ENCODE assay signal across 11 mouse cellular contexts in the genomic region with DNA sequence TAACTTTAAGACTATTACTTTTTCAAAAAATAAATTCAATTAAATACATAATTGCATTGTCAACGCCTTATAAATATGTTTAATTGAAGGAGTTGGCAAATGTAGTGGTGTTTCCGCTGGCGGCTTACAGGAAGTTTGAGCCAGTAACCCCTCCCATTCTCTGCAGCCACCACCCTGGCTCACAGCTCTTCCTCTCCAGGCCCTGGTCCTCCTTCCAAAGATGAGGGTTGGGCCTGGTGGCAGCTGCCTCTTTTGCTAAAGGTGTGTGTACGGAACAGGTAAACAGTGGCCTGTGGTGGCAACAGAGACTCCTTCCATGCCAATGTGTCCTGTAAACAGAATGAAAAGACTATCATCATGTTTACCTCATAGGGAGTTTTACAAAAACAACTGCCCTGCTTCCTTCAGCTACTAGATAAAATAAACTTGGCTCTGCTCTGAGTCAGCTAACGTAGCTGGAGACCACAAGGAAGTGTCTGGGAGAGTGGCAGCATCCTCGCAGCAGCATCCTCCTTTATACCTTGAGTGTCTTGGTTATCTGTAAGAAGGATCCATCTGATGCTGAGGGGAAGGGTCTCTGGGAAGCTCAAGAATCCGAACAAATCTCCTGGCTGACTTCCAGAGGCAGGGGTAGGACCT. TPM values are rescaled to one million over a fixed set of nuclear protein-coding genes. Genes with fewer than 3 reads are reported as not detected.
DNase-seq lines count a peak whose midpoint lies in the region; ATAC-seq and TF ChIP-seq lines count a peak whose summit lies in the region.
"Had no signal": no experiment of that assay in that cellular context is flagged by ENCODE, and none has a peak within 500 bp of the region (broad histone marks: within the 10 kb centered on the region; RNA-seq: fewer than 3 reads in every experiment).

No protein-coding gene starts in this region.

- peak; percentile 15 for DNase-seq in kidney, adult 11 months
- DNase-seq in kidney, postnatal 4 days, result no peak
- DNase-seq in lung, postnatal 14 days, result peak; percentile 55
- no peak for DNase-seq in stomach, postnatal 0 days (ENCODE audit: low spot score)
- no peak for DNase-seq in left cerebral cortex, adult 18-20 months (ENCODE audit: low spot score in 2 of 2)
- DNase-seq in yolk sac, embryonic 10.5 days (ENCODE audit: low spot score), result no peak
- DNase-seq: liver had no signal

- H3K9ac ChIP-seq in stomach, postnatal 0 days (ENCODE audit: low read length), result no peak overlapping the region
- H3K9ac ChIP-seq: hindbrain, embryonic 14.5 days; midbrain, embryonic 15.5 days had no signal

- H3K9me3 ChIP-seq in stomach, postnatal 0 days (ENCODE audit: control insufficient read depth, low read length), result no peaks in the 10 kb centered on the region
- H3K9me3 ChIP-seq: midbrain, embryonic 15.5 days had no signal

- H3K36me3 ChIP-seq in stomach, postnatal 0 days (ENCODE audit: control insufficient read depth, insufficient read depth, low read length), result no peaks in the 10 kb centered on the region
- H3K36me3 ChIP-seq: midbrain, embryonic 15.5 days had no signal

- peak; percentile 86 for ATAC-seq in activated CD4-positive, CD25-positive, alpha-beta regulatory T cell, adult 4 months
- ATAC-seq in stomach, postnatal 0 days (ENCODE audit: low FRiP score, low TSS enrichment), result peak; percentile 67
- ATAC-seq in erythroid progenitor cell, adult 5-6 weeks (replicated peaks; ENCODE audit: low FRiP score, poor library complexity, severe bottlenecking), result no peak
- ATAC-seq: midbrain, embryonic 15.5 days had no signal

- 42% methylated on average over 7 of the region's 7 CpGs for WGBS in stomach, postnatal 0 days

- H3K27ac ChIP-seq in stomach, postnatal 0 days (replicated peaks), result peak overlapping the region; percentile 45; the same call in 1 of the 2 replicates
- H3K27ac ChIP-seq: hindbrain, embryonic 14.5 days; midbrain, embryonic 15.5 days had no signal

- no peaks in the 10 kb centered on the region for H3K4me1 ChIP-seq in stomach, postnatal 0 days (replicated peaks; ENCODE audit: control insufficient read depth, insufficient read depth)
- H3K4me1 ChIP-seq: midbrain, embryonic 15.5 days had no signal

- no peak overlapping the region for H3K4me2 ChIP-seq in stomach, postnatal 0 days (replicated peaks; ENCODE audit: low read depth)
- H3K4me2 ChIP-seq: hindbrain, embryonic 14.5 days; midbrain, embryonic 15.5 days had no signal

- H3K4me3 ChIP-seq in stomach, postnatal 0 days (ENCODE audit: low read depth, low read length), result no peak overlapping the region
- H3K4me3 ChIP-seq: midbrain, embryonic 15.5 days had no signal

- no peak for TF ChIP-seq CTCF in stomach, postnatal 0 days (IDR thresholded peaks at IDR 0.05; ENCODE audit: low read depth)

- H3K27me3 ChIP-seq in stomach, postnatal 0 days (ENCODE audit: control insufficient read depth, insufficient read depth, low read length), result no peaks in the 10 kb centered on the region
- H3K27me3 ChIP-seq: midbrain, embryonic 15.5 days had no signal

- TF ChIP-seq EP300 in stomach, postnatal 0 days (optimal IDR thresholded peaks at IDR 0.05), result no peak

RNA-seq across cellular contexts. Expression of a gene that starts 41.8 kb away (rescaled TPM):
- 10 to 100 TPM; 23.4 to 28.1 TPM for polyA plus RNA-seq in activated CD4-positive, CD25-positive, alpha-beta regulatory T cell, adult 4 months (2017; shearing (Covaris generic))
- 8.1 and 8.4 TPM in 2 replicates for polyA plus RNA-seq in stomach, postnatal 0 days (2015; fragmentation: Nextera tagmentation; extraction: Ambion mirVana)
- 10 to 100 TPM; 12.0 to 12.6 TPM for total RNA-seq in left cerebral cortex, adult 18-20 months (2021)
- total RNA-seq in erythroid progenitor cell, adult 5-6 weeks (2015; ENCODE audit: low replicate concordance), result 103 and 115 TPM in 2 replicates
- 91.8 and 101 TPM in 2 replicates for total RNA-seq in erythroid progenitor cell, adult 5-6 weeks (2017; ENCODE audit: low replicate concordance)

RNA-seq across cellular contexts. Expression of a gene that starts 54.8 kb away (rescaled TPM):
- 1 to 10 TPM; 4.4 to 5.1 TPM for polyA plus RNA-seq in activated CD4-positive, CD25-positive, alpha-beta regulatory T cell, adult 4 months (2017; shearing (Covaris generic))
- 2.1 and 2.2 TPM in 2 replicates for polyA plus RNA-seq in stomach, postnatal 0 days (2015; fragmentation: Nextera tagmentation; extraction: Ambion mirVana)
- 100 to 1,000 TPM in 1 of 2 experiments, 10 to 100 TPM in 1; 99.3 to 104 TPM for total RNA-seq in left cerebral cortex, adult 18-20 months (2021)
- 22.0 and 26.4 TPM in 2 replicates for total RNA-seq in erythroid progenitor cell, adult 5-6 weeks (2015; ENCODE audit: low replicate concordance)
- 14.8 and 19.1 TPM in 2 replicates for total RNA-seq in erythroid progenitor cell, adult 5-6 weeks (2017; ENCODE audit: low replicate concordance)

Comparison
In these comparisons a context has a peak if more than half of its experiments do, and no peak if none do; other contexts are left out.
1. DNase-seq: peak in kidney, adult 11 months (single experiment) and lung, postnatal 14 days (single experiment); none in kidney, postnatal 4 days (0 of 2), stomach, postnatal 0 days (single experiment), left cerebral cortex, adult 18-20 months (0 of 2) and yolk sac, embryonic 10.5 days (single experiment).
2. RNA of a gene that starts 41.8 kb away (total RNA-seq): 91.8 to 115 TPM in erythroid progenitor cell, adult 5-6 weeks; 12.0 to 12.6 TPM in left cerebral cortex, adult 18-20 months; every median in the first group is over 4 times any median in the second.